11 mouse cellular contexts compared by ENCODE assay signal in genomic region chr7:81179494-81179893, GRCm38 (mm10). TPM values are rescaled to one million over a fixed set of nuclear protein-coding genes. Genes with fewer than 3 reads are reported as not detected.
DNase-seq lines count a peak whose midpoint lies in the region; ATAC-seq and TF ChIP-seq lines count a peak whose summit lies in the region.
"Had no signal": no experiment of that assay in that cellular context is flagged by ENCODE, and none has a peak within 500 bp of the region (broad histone marks: within the 10 kb centered on the region; RNA-seq: fewer than 3 reads in every experiment).

No protein-coding gene starts in this region.

- no peaks in the 10 kb centered on the region for H3K36me3 ChIP-seq in liver, postnatal 0 days (replicated peaks; ENCODE audit: insufficient read depth, low read length)
- H3K36me3 ChIP-seq: embryonic facial prominence, embryonic 15.5 days had no signal

- H3K27ac ChIP-seq in liver, postnatal 0 days (ENCODE audit: low read depth) = no peak overlapping the region
- H3K27ac ChIP-seq: embryonic facial prominence, embryonic 15.5 days had no signal

- no peaks in the 10 kb centered on the region for H3K27me3 ChIP-seq in liver, postnatal 0 days (ENCODE audit: insufficient read depth, low read length)
- H3K27me3 ChIP-seq: embryonic facial prominence, embryonic 15.5 days had no signal

- no peaks in the 10 kb centered on the region for H3K9me3 ChIP-seq in liver, postnatal 0 days (ENCODE audit: low read length)
- H3K9me3 ChIP-seq: embryonic facial prominence, embryonic 15.5 days had no signal

- no peaks in the 10 kb centered on the region for H3K4me1 ChIP-seq in liver, postnatal 0 days (ENCODE audit: insufficient read depth)
- H3K4me1 ChIP-seq: embryonic facial prominence, embryonic 15.5 days had no signal

- peak; percentile 9 to 23 for DNase-seq in lung, adult 18-20 months
- no peak for DNase-seq in lung, postnatal 10 days
- peak; percentile 18 to 59 for DNase-seq in frontal cortex, adult 2 months (ENCODE audit: extremely low spot score in 1 of 2, low spot score in 1 of 2)
- DNase-seq in natural killer cell, adult 2 months (ENCODE audit: low spot score in 2 of 2) = peak; percentile 50 to 72
- DNase-seq in liver, postnatal 0 days = no peak
- DNase-seq in gastrocnemius, postnatal 4 days (ENCODE audit: low spot score in 2 of 2) = no peak
- DNase-seq: cerebellum, adult 2 months had no signal

- ATAC-seq in CD4-positive, CD25-positive, alpha-beta regulatory T cell, adult 4 months = peak; percentile 43
- ATAC-seq in liver, postnatal 0 days = no peak

- WGBS in liver, postnatal 0 days (ENCODE audit: insufficient replicate concordance) = 29% methylated on average over 5 of the region's 5 CpGs

- TF ChIP-seq CTCF in liver, postnatal 0 days (IDR thresholded peaks at IDR 0.05; ENCODE audit: low read depth) = no peak

- no peak overlapping the region for H3K4me2 ChIP-seq in liver, postnatal 0 days (ENCODE audit: low read depth, low read length)
- H3K4me2 ChIP-seq: embryonic facial prominence, embryonic 15.5 days; liver, embryonic 11.5 days had no signal

- TF ChIP-seq EP300 in liver, postnatal 0 days (IDR thresholded peaks at IDR 0.05; ENCODE audit: low read depth) = no peak

- H3K4me3 ChIP-seq in liver, postnatal 0 days (ENCODE audit: low read depth, low read length) = no peak overlapping the region
- H3K4me3 ChIP-seq: embryonic facial prominence, embryonic 15.5 days had no signal

- no peak overlapping the region for H3K9ac ChIP-seq in liver, postnatal 0 days (replicated peaks)
- H3K9ac ChIP-seq: embryonic facial prominence, embryonic 15.5 days had no signal

RNA-seq across cellular contexts. Expression of gene Pde8a, which starts 33.9 kb away (rescaled TPM):
- polyA plus RNA-seq in CD4-positive, CD25-positive, alpha-beta regulatory T cell, adult 4 months (2017; shearing (Covaris generic)) = 1 to 10 TPM; 1.9 to 2.4 TPM
- 9.5 and 10.0 TPM in 2 replicates for polyA plus RNA-seq in frontal cortex, adult 2 months (2012; rRNA removed)
- 3.1 and 3.4 TPM in 2 replicates for polyA plus RNA-seq in liver, postnatal 0 days (2015; fragmentation: Nextera tagmentation; extraction: Ambion mirVana)
- 10 to 100 TPM; 11.1 to 11.7 TPM for total RNA-seq in gastrocnemius, postnatal 4 days (2021)
- total RNA-seq: MEL had no signal

Comparison
In these comparisons a context has a peak if more than half of its experiments do, and no peak if none do; other contexts are left out.
1. DNase-seq: peak in lung, adult 18-20 months (2 of 2), frontal cortex, adult 2 months (2 of 2) and natural killer cell, adult 2 months (2 of 2); none in lung, postnatal 10 days (single experiment), liver, postnatal 0 days (single experiment) and gastrocnemius, postnatal 4 days (0 of 2).